Mouse (Mus musculus) heart, embryonic 10.5 days (tissue): ENCODE data around the gene Scamp1. TPM values are rescaled to one million over a fixed set of nuclear protein-coding genes. Genes with fewer than 3 reads are reported as not detected.

ENCODE experiments used
- DNase-seq: peaks from one replicate; pipeline ENCODE4 v3.0.0-alpha.2; 2017; ENCODE audit warnings: low spot score
- H3K27ac ChIP-seq: fragments of 300-500 bp; sonication (generic); 2 replicates; pipeline ENCODE4 v1.5.1; 2016; ENCODE audit warnings: mild to moderate bottlenecking
- H3K27me3 ChIP-seq: fragments of 300-500 bp; sonication (generic); 2 replicates; pipeline ENCODE4 v1.6.1; 2016; ENCODE audit warnings: mild to moderate bottlenecking; ENCODE audit not compliant: poor library complexity, insufficient read depth, severe bottlenecking
- H3K36me3 ChIP-seq: fragments of 300-500 bp; sonication (generic); 2 replicates; pipeline ENCODE4 v1.6.1; 2016; ENCODE audit warnings: mild to moderate bottlenecking, moderate library complexity
- H3K4me1 ChIP-seq: fragments of 300-500 bp; sonication (generic); 2 replicates; pipeline ENCODE4 v1.6.1; 2016; ENCODE audit warnings: mild to moderate bottlenecking
- H3K4me3 ChIP-seq: fragments of 300-500 bp; sonication (generic); 2 replicates; pipeline ENCODE4 v1.5.1; 2016; ENCODE audit warnings: mild to moderate bottlenecking, moderate library complexity
- H3K9me3 ChIP-seq: fragments of 300-500 bp; sonication (generic); 2 replicates; pipeline ENCODE4 v1.6.1; 2016; ENCODE audit warnings: mild to moderate bottlenecking, moderate library complexity
- WGBS: fragments of 180-500 bp; shearing (Covaris S2); methylation state at CpG from one replicate; pipeline ENCODE4 v1.1.7; 2016; 5-methylcytosine and 5-hydroxymethylcytosine counted together
- polyA plus RNA-seq: library from polyadenylated mRNA; unstranded; fragments of >200 nt; fragmentation: Nextera tagmentation; extraction: Ambion mirVana; gene quantifications from 2 replicates; pipeline ENCODE4 v1.2.1, GENCODE M21; 2016

Gene Scamp1
- polyA plus RNA-seq, 1 experiment from 2014 or later, result 26.9 TPM

DNA sequence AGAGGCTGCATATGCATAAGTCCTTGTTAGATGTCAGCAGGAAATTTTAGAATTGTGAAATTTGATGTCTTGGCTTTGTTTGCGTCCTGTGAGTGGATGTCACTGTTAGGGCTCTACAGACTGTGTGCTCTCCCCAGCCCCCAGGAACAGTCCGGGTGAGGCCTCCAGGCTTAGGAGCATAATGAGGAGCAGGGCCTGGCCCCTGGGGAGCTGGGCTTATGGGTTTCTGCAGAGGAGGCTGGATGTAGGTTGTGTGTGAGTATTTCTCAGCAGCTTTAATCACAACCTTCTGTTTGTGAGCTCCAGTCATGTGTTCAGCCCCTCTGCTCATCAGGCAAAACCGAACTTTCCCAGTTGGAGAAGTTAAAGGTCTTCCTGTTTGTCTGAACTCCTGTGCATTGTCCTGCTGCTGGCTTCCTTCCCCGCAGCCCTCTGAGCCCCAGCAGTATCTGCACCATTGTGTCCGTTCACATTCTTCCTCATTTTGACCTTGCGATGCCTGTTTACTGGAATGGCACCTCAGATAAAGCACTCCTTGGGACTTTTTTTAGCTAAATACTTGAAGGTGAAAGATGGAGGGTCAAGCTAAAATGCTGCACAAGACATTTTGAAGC lies 126.7 kb downstream of the Scamp1 start:
- DNase-seq, result no peak

DNA sequence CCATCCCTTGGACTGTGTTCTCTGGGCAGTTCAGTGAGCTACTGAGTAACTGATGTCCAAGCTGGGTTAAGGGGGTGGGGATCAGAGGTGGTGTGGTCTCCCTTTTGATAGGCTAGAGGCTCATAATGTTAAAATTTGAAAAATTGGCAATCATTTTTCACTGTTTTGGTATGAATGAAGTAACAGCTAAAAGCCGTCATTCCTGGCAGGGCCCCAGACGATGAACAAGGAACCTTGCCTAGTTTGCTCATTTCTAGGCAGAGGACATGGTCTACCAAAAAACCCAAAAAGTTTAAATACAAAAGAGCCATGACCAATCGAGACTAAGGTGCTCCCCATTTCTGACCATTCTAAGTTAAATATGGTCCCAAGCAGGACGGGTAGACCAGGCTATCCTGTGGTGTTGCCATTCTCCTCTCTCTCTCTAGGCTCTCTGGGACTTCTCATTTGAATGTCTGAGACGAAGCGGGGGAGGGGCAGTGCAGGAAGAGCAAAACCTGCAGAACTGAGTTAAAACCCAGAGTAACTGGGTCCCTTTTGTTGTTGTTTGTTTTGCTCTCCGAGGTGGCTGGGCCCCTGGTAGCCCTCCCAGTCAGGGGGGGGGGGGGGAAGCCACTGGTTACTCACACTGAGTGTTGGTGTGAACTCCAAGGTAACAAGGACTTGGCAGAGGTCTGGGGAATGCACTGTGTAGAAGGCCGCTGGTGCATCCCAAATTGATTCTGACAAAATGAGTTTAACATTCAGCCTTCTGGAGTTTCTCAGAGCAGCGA lies 129.8 kb downstream of the Scamp1 start:
- Histone ChIP-seq H3K4me3 (no peak overlapping the region), H3K9me3 (no peaks in the 10 kb centered on the region), H3K27me3 (no peaks in the 10 kb centered on the region), H3K4me1 (peaks cover 35% of the 10 kb centered on the region), H3K36me3 (no peaks in the 10 kb centered on the region), H3K27ac (no peak overlapping the region)
- DNase-seq, result no peak
- WGBS, result 48% methylated on average over 9 of the region's 9 CpGs

More for the DNA sequence above, 126.7 kb downstream of the Scamp1 start:
- H3K27ac ChIP-seq, result peak overlapping the region; percentile 81
- H3K36me3 ChIP-seq, result no peaks in the 10 kb centered on the region
- peaks cover 28% of the 10 kb centered on the region for H3K4me1 ChIP-seq
- H3K9me3 ChIP-seq, result no peaks in the 10 kb centered on the region
- H3K4me3 ChIP-seq, result no peak overlapping the region
- WGBS, result 33% methylated on average over 6 of the region's 6 CpGs
- no peaks in the 10 kb centered on the region for H3K27me3 ChIP-seq

DNA sequence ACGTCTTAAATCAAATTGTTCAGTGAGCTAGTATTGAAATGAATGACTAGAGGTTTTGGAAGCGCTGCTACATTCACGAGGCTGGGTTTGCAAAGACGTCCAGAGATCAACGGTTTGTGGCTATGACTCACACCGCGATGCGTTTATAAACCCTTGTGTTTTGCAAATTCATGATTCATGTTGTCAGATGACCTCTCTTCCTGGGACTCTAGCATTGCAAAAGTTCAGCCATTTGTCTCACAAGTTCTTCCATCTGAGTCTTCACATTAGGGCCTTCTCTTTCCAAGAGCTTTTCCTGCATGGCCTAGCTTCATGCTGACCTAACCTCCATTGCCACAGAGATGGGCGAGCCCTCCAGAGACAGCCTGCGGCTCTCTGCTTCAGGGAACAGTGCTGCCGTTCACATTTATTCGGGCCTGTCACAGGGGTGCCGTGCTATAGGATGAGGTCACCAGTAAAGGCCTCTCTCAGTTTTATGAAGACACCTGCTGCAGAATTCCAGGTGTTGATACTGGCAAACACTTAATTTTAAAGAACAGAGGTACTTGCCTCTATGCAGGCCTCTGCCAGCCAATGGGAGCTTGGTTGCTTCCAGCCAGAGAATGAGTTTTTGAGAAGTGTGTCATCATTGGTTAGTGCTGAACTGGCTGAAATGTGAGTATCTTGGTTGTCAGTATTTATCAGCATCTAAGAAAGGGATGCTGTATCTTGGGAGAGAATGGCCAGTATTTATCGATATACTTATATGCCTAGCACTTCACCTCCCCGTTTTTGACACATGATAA lies 131.0 kb downstream of the Scamp1 start:
- no peaks in the 10 kb centered on the region for H3K27me3 ChIP-seq
- peaks cover 44% of the 10 kb centered on the region for H3K4me1 ChIP-seq
- H3K27ac ChIP-seq, result no peak overlapping the region
- H3K36me3 ChIP-seq, result no peaks in the 10 kb centered on the region
- H3K4me3 ChIP-seq, result no peak overlapping the region
- WGBS, result 84% methylated on average over 15 of the region's 15 CpGs
- no peaks in the 10 kb centered on the region for H3K9me3 ChIP-seq
- DNase-seq, result no peak

- Histone ChIP-seq H3K4me3 (no peak overlapping the region), H3K27me3 (no peaks in the 10 kb centered on the region), H3K27ac (no peak overlapping the region), H3K36me3 (no peaks in the 10 kb centered on the region), H3K4me1 (peaks cover 42% of the 10 kb centered on the region), H3K9me3 (no peaks in the 10 kb centered on the region)
- 78% methylated on average over 6 of the region's 6 CpGs for WGBS
- no peak for DNase-seq
These were observed 132.0 kb downstream of the Scamp1 start for GRCm38 (mm10) chr13:94153658-94154057.

- 91% methylated on average over 10 of the region's 10 CpGs for WGBS
- DNase-seq, result no peak
These were observed 132.8 kb downstream of the Scamp1 start for GRCm38 (mm10) chr13:94152836-94153235.

More at GRCm38 (mm10) chr13:94152836-94153235, 132.8 kb downstream of the Scamp1 start:
- peaks cover 43% of the 10 kb centered on the region for H3K4me1 ChIP-seq
- H3K27me3 ChIP-seq, result no peaks in the 10 kb centered on the region
- no peak overlapping the region for H3K27ac ChIP-seq
- H3K9me3 ChIP-seq, result no peaks in the 10 kb centered on the region
- no peaks in the 10 kb centered on the region for H3K36me3 ChIP-seq
- H3K4me3 ChIP-seq, result no peak overlapping the region

Other genes with a start within 250 kb of the Scamp1 start
- gene Lhfpl2, start 228.1 kb downstream of the Scamp1 start, polyA plus RNA-seq, result 19.3 and 33.6 TPM in 2 replicates
- 37.3 and 38.8 TPM in 2 replicates for gene Ap3b1, start 73.1 kb upstream of the Scamp1 start, polyA plus RNA-seq